Mouse (Mus musculus) spleen, adult 18-20 months (tissue): ENCODE measurements around the gene Prdm16.
A peak's percentile ranks its signal among the peaks of the same experiment; 100 is the strongest.

ENCODE experiments used
- DNase-seq, 2 experiments: peaks; one replicate each; pipeline ENCODE4 v3.0.0; 2022; ENCODE audit warnings: mixed read lengths in 2 of 2

Prdm16 gene

DNA sequence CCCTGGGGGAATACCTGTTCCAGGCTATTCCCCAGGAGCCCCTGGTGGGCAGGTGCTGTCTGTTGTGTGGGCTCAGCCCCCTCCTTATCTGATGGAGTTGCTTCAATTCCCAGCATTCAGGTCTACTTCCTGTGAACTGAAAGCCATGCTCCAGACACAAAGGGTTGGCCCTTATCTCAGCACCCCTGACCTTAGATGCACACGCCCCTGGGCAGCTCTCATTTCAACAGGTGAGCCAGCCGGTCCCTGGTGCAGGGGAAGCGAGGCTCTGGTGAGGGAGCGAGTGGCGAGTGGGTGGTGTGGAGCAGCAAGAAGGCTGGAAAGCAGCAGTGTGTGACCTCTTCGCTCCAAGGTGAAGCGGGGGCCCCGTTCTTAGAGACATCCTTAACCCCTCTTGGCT, 226.1 kb downstream of the Prdm16 start:
- no peak for DNase-seq

DNA sequence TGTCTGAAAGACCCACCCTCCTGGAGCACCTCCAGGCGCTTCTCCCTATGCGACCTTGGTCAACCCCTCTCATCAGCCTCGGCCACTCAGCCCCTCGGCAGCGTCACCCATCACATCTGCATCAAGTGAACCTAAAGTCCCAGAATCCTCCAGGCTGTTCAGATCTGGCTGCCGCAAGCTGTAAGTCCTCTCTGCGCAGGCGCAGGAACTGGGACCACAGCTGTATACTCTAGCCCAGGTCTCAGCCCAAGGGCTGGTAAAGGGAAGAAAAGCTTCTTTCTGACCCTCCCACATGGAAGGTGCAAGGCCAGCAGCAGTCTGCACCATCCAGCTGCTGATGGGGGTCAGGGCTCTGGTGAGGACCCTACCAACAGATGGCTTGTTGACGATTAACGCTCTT, 226.8 kb downstream of the Prdm16 start:
- no peak for DNase-seq

- no peak for DNase-seq
Measured at GRCm38 (mm10) chr4:154409237-154409721, 227.4 kb downstream of the Prdm16 start.

GRCm38 (mm10) chr4:154402948-154403347, 233.7 kb downstream of the Prdm16 start:
- no peak for DNase-seq

- no peak for DNase-seq
Measured at GRCm38 (mm10) chr4:154401982-154402932, 234.4 kb downstream of the Prdm16 start.

- no peak for DNase-seq
Measured at GRCm38 (mm10) chr4:154401379-154401778, 235.3 kb downstream of the Prdm16 start.

- no peak for DNase-seq
Measured at GRCm38 (mm10) chr4:154400256-154401171, 236.2 kb downstream of the Prdm16 start.

- no peak for DNase-seq
Measured at GRCm38 (mm10) chr4:154399634-154400033, 237.0 kb downstream of the Prdm16 start.

GRCm38 (mm10) chr4:154396652-154397301, 239.9 kb downstream of the Prdm16 start:
- DNase-seq, result no peak

DNA sequence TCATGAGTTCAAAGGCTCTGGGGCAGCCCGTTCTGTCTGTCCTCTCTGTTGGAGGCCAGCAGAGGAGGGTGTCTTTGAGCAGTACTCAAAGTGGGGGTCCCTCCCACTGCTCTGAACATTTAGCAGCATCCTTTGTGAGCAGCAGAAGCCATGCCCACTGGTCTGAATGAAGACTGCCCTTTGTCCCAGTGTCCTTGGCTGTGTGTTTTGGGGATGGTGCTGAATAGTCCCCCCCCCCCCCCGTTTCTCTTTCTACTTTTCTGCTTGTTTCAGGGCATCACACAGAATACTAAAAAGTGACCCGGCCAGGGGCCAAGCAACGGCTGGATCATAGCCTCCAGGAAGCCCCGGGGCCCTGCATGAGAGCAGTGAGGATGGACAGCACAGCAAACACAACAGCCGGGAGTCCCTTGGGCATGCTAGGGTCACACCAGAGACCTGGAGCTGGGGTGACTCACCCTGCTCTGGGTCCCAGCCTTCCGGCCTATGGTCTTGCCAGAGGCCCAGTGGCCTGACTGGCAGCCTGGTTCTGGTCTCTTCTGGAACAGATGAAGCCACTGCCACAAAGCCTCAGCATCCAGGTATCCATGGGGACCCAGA, 242.4 kb downstream of the Prdm16 start:
- DNase-seq, result no peak

GRCm38 (mm10) chr4:154393196-154394122, 243.2 kb downstream of the Prdm16 start:
- DNase-seq, result no peak

- no peak for DNase-seq
Measured at GRCm38 (mm10) chr4:154392641-154393040, 244.0 kb downstream of the Prdm16 start.

GRCm38 (mm10) chr4:154390333-154391080, 246.2 kb downstream of the Prdm16 start:
- no peak for DNase-seq

GRCm38 (mm10) chr4:154389641-154390040, 247.0 kb downstream of the Prdm16 start:
- DNase-seq, result no peak

DNA sequence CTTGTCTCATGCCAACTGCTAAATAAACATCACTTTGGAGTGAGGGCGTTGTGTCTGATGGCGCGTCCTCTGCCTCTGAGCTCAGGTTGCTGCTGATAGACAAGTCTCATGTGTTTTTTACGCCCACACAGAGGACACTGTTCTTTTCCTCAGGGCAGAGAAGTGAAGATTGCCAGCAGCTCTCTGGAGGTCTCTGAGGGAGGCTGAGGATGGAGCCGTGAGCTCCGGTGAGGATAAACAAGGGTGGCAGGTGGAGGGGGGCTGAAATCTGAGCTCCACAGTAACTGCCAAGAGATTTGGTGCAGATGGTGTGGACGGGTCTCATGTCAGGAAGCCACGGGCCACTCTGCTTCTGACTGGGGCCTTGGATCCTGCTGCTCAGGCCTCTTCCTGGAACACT, 249.9 kb downstream of the Prdm16 start:
- DNase-seq, result no peak

GRCm38 (mm10) chr4:154385918-154386317, 250.8 kb downstream of the Prdm16 start:
- DNase-seq, result no peak

DNA sequence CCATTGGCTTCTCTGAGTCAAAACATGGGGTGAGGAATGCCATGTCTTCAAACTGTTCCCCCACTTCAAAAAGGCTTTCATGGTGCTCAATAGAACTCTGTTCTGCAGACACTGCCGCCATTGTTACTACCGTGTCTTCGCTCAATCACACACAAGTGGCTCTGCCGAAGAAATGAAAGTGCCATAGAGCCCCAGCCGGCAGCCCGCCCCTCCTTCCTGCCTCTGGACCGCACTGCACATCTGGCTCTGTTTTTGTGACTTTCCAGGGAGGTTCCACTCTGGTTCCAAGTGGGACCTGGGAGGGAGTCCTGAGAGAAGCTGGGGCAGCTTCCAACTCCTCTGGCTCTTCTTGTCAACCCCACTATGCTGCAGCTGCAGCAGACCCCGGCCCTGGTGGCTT, 251.5 kb downstream of the Prdm16 start:
- no peak for DNase-seq

GRCm38 (mm10) chr4:154378876-154379275, 257.8 kb downstream of the Prdm16 start:
- DNase-seq, result no peak

DNA sequence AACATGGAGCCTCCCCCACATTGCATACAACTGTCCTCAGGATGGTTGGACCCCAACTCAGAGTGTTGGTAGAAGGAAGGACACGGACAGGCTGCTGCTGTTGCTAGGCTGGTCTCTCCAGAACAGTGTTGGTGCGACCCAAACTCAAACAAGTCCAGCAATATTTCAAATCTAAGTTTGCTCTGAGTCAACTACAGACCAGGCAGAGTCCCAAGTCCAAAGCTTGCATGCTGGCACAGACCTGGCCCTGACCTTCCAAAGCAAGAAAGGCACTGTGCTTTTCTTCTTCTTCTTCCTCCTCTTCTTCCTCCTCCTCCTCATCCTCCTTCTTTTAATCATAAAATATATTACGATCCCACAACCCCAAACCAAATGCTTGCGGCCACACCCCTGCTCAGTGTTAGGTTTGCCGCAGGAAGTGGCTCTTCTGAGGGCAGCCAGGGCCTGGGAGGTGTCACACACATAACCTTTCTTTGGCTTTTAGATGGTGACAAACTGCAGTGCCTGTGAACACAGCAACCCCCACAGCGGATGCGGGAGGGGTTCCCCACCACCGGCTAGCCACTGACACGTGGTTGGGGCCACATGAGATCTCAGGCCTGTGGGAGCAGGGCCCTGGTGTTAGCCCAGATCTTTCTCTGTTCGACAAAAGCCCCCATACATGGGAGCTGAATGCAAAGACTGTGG, 260.6 kb downstream of the Prdm16 start:
- DNase-seq, result peak in 1 of 2 experiments; percentile 12
